Comparison of ENCODE assay signal across 21 mouse cellular contexts in the genomic region with DNA sequence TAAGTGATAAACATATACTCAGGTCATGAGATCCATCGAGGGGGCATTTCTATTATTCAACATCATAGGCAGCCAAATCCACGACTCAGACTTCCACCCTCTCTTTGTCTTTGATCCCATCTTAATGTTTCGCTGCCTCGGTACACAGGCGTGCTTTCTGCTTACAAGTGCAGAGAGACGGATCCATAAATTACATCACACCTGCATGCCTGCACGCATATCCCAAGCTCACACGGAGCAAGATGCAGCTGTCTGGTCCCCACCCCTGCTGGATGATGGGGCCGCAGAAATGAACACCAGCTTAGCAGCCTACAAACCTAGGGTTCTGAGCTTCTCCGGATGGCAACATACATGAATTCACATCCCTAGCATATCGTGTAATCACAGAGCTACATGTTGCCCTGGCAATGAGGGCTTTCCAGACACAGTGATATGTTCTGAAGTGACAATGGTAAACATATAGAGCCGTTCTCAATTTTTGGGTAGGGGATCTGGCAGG.
DNase-seq lines count a peak whose midpoint lies in the region; ATAC-seq and TF ChIP-seq lines count a peak whose summit lies in the region.
"Had no signal": no experiment of that assay in that cellular context is flagged by ENCODE, and none has a peak within 500 bp of the region (broad histone marks: within the 10 kb centered on the region; RNA-seq: fewer than 3 reads in every experiment).

No protein-coding gene starts in this region.

- TF ChIP-seq CTCF in hindbrain, postnatal 0 days (IDR thresholded peaks at IDR 0.05; ENCODE audit: low read depth), result no peak

- ATAC-seq in hindbrain, embryonic 12.5 days (ENCODE audit: low FRiP score), result no peak
- no peak for ATAC-seq in hindbrain, postnatal 0 days
- ATAC-seq in forebrain, embryonic 13.5 days, result peak; percentile 52
- no peak for ATAC-seq in hindbrain, embryonic 13.5 days (ENCODE audit: low FRiP score)
- 0 out of 2 replicates have a peak, but pooled peaks have one; percentile 42 for ATAC-seq in neural tube, embryonic 13.5 days (ENCODE audit: low read depth)
- ATAC-seq: liver, postnatal 0 days had no signal

- H3K27me3 ChIP-seq in hindbrain, embryonic 12.5 days, result no peaks in the 10 kb centered on the region
- H3K27me3 ChIP-seq in hindbrain, postnatal 0 days (ENCODE audit: insufficient read depth, low read length), result no peaks in the 10 kb centered on the region
- no peaks in the 10 kb centered on the region for H3K27me3 ChIP-seq in forebrain, embryonic 13.5 days
- no peaks in the 10 kb centered on the region for H3K27me3 ChIP-seq in hindbrain, embryonic 13.5 days
- H3K27me3 ChIP-seq in neural tube, embryonic 13.5 days, result no peaks in the 10 kb centered on the region
- H3K27me3 ChIP-seq: megakaryocyte, embryonic 14.5 days had no signal

- no peak overlapping the region for H3K4me3 ChIP-seq in hindbrain, embryonic 12.5 days
- H3K4me3 ChIP-seq in hindbrain, postnatal 0 days (ENCODE audit: low read length), result no peak overlapping the region
- no peak overlapping the region for H3K4me3 ChIP-seq in forebrain, embryonic 13.5 days
- H3K4me3 ChIP-seq in hindbrain, embryonic 13.5 days, result no peak overlapping the region
- H3K4me3 ChIP-seq in neural tube, embryonic 13.5 days, result no peak overlapping the region
- H3K4me3 ChIP-seq: embryonic facial prominence, embryonic 10.5 days; layer of hippocampus, adult 2 months; megakaryocyte, embryonic 14.5 days had no signal

- H3K9ac ChIP-seq in hindbrain, embryonic 12.5 days, result no peak overlapping the region
- H3K9ac ChIP-seq in hindbrain, postnatal 0 days (replicated peaks; ENCODE audit: low read length), result no peak overlapping the region
- H3K9ac ChIP-seq in forebrain, embryonic 13.5 days, result no peak overlapping the region; the same call in 1 of the 2 replicates
- H3K9ac ChIP-seq in hindbrain, embryonic 13.5 days, result 0 out of 2 replicates have a peak overlapping the region, but pooled peaks have one; percentile 56
- peak overlapping the region; percentile 26; the same call in 1 of the 2 replicates for H3K9ac ChIP-seq in neural tube, embryonic 13.5 days
- H3K9ac ChIP-seq: liver, postnatal 0 days had no signal

- WGBS in hindbrain, embryonic 12.5 days, result 77% methylated on average over 12 of the region's 12 CpGs
- WGBS in hindbrain, postnatal 0 days, result 59% methylated on average over 12 of the region's 12 CpGs
- 54% methylated on average over 12 of the region's 12 CpGs for WGBS in forebrain, embryonic 13.5 days
- WGBS in hindbrain, embryonic 13.5 days, result 59% methylated on average over 12 of the region's 12 CpGs
- WGBS in neural tube, embryonic 13.5 days, result 48% methylated on average over 12 of the region's 12 CpGs

- H3K9me3 ChIP-seq in hindbrain, embryonic 12.5 days (replicated peaks), result no peaks in the 10 kb centered on the region
- H3K9me3 ChIP-seq in hindbrain, postnatal 0 days (ENCODE audit: low read length), result no peaks in the 10 kb centered on the region
- H3K9me3 ChIP-seq in forebrain, embryonic 13.5 days (replicated peaks), result no peaks in the 10 kb centered on the region
- H3K9me3 ChIP-seq in hindbrain, embryonic 13.5 days, result no peaks in the 10 kb centered on the region
- H3K9me3 ChIP-seq in neural tube, embryonic 13.5 days, result no peaks in the 10 kb centered on the region
- H3K9me3 ChIP-seq: embryonic facial prominence, embryonic 10.5 days had no signal

- H3K36me3 ChIP-seq in hindbrain, embryonic 12.5 days, result no peaks in the 10 kb centered on the region
- no peaks in the 10 kb centered on the region for H3K36me3 ChIP-seq in hindbrain, postnatal 0 days (ENCODE audit: insufficient read depth, low read length)
- no peaks in the 10 kb centered on the region for H3K36me3 ChIP-seq in forebrain, embryonic 13.5 days (ENCODE audit: poor library complexity, severe bottlenecking)
- no peaks in the 10 kb centered on the region for H3K36me3 ChIP-seq in hindbrain, embryonic 13.5 days
- H3K36me3 ChIP-seq in neural tube, embryonic 13.5 days, result no peaks in the 10 kb centered on the region
- H3K36me3 ChIP-seq: embryonic facial prominence, embryonic 10.5 days had no signal

- no peak overlapping the region for H3K4me2 ChIP-seq in hindbrain, embryonic 12.5 days (replicated peaks)
- no peak overlapping the region for H3K4me2 ChIP-seq in hindbrain, postnatal 0 days (ENCODE audit: low read depth, low read length)
- H3K4me2 ChIP-seq in forebrain, embryonic 13.5 days, result peak overlapping the region; percentile 5; the same call in 1 of the 2 replicates
- no peak overlapping the region for H3K4me2 ChIP-seq in hindbrain, embryonic 13.5 days
- no peak overlapping the region for H3K4me2 ChIP-seq in neural tube, embryonic 13.5 days
- H3K4me2 ChIP-seq: heart, embryonic 11.5 days had no signal

- peak overlapping the region; percentile 30; the same call in 1 of the 2 replicates for H3K27ac ChIP-seq in hindbrain, embryonic 12.5 days
- no peak overlapping the region for H3K27ac ChIP-seq in hindbrain, postnatal 0 days
- 0 out of 2 replicates have a peak overlapping the region, but pooled peaks have one; percentile 21 for H3K27ac ChIP-seq in forebrain, embryonic 13.5 days
- H3K27ac ChIP-seq in hindbrain, embryonic 13.5 days, result peak overlapping the region; percentile 62
- peak overlapping the region; percentile 52 for H3K27ac ChIP-seq in neural tube, embryonic 13.5 days (replicated peaks)
- H3K27ac ChIP-seq: embryonic facial prominence, embryonic 10.5 days; layer of hippocampus, adult 2 months had no signal

- no peak for DNase-seq in hindbrain, postnatal 0 days (ENCODE audit: low spot score)
- DNase-seq in left cerebral cortex, adult 9 months (ENCODE audit: low spot score in 2 of 2), result no peak
- DNase-seq in spleen, postnatal 10 days (ENCODE audit: low spot score in 2 of 2), result no peak
- DNase-seq: B cell, adult 2 months; cerebellum, adult 2 months; heart, postnatal 10 days; kidney, adult 18-20 months; kidney, postnatal 14 days; left cerebral cortex, postnatal 4 days; liver; liver, postnatal 0 days; retina, postnatal 1 day; thymus, adult 2 months had no signal

- peaks cover 30% of the 10 kb centered on the region for H3K4me1 ChIP-seq in hindbrain, embryonic 12.5 days
- H3K4me1 ChIP-seq in hindbrain, postnatal 0 days (ENCODE audit: insufficient read depth, low read length), result no peaks in the 10 kb centered on the region
- peaks cover 36% of the 10 kb centered on the region for H3K4me1 ChIP-seq in forebrain, embryonic 13.5 days
- peaks cover 36% of the 10 kb centered on the region for H3K4me1 ChIP-seq in hindbrain, embryonic 13.5 days (replicated peaks)
- peaks cover 34% of the 10 kb centered on the region for H3K4me1 ChIP-seq in neural tube, embryonic 13.5 days (replicated peaks)

Comparison
In these comparisons a context has a peak if more than half of its experiments do, and no peak if none do; other contexts are left out.
1. H3K9ac ChIP-seq: peak in hindbrain, embryonic 13.5 days (single experiment) and neural tube, embryonic 13.5 days (single experiment); none in hindbrain, embryonic 12.5 days (single experiment), hindbrain, postnatal 0 days (single experiment) and forebrain, embryonic 13.5 days (single experiment).
2. ATAC-seq: peak in forebrain, embryonic 13.5 days (single experiment) and neural tube, embryonic 13.5 days (single experiment); none in hindbrain, embryonic 12.5 days (single experiment), hindbrain, postnatal 0 days (single experiment) and hindbrain, embryonic 13.5 days (single experiment).